Mouse (Mus musculus) spleen, adult 2 months (tissue): ENCODE results near the gene Fxyd1.

ENCODE experiments used
- CTCF ChIP-seq: fragments of 200-500 bp; IDR thresholded peaks from 2 replicates; pipeline ENCODE4 v1.5.1; 2011; ENCODE audit warnings: mild to moderate bottlenecking, inconsistent platforms; ENCODE audit not compliant: insufficient read depth, insufficient read length, insufficient replicate concordance; ENCODE audit errors: extremely low read depth
- POLR2A ChIP-seq: fragments of 200-500 bp; IDR thresholded peaks from 2 replicates; pipeline ENCODE4 v1.6.1; 2011; ENCODE audit warnings: low read depth, low read length, inconsistent platforms

- TF ChIP-seq POLR2A (no peak), CTCF (no peak)
These were observed 4.2 kb downstream of the Fxyd1 start for GRCm38 (mm10) chr7:31052636-31053434.
